Comparison of ENCODE assay signal across 21 mouse cellular contexts in genomic region chr17:50558239-50558625, GRCm38 (mm10). TPM values are rescaled to one million over a fixed set of nuclear protein-coding genes. Genes with fewer than 3 reads are reported as not detected.
DNase-seq lines count a peak whose midpoint lies in the region; ATAC-seq and TF ChIP-seq lines count a peak whose summit lies in the region.
"Had no signal": no experiment of that assay in that cellular context is flagged by ENCODE, and none has a peak within 500 bp of the region (broad histone marks: within the 10 kb centered on the region; RNA-seq: fewer than 3 reads in every experiment).

No protein-coding gene starts in this region.

- H3K4me3 ChIP-seq in kidney, embryonic 15.5 days (replicated peaks), result no peak overlapping the region
- no peak overlapping the region for H3K4me3 ChIP-seq in kidney, embryonic 16.5 days (ENCODE audit: low read length)
- no peak overlapping the region for H3K4me3 ChIP-seq in lung, postnatal 0 days (ENCODE audit: low read depth, low read length)
- H3K4me3 ChIP-seq in embryonic facial prominence, embryonic 15.5 days (replicated peaks), result no peak overlapping the region
- H3K4me3 ChIP-seq: erythroblast, embryonic 14.5 days; forebrain, embryonic 12.5 days; forebrain, embryonic 15.5 days; hindbrain, embryonic 12.5 days; hindbrain, embryonic 15.5 days had no signal

- TF ChIP-seq EP300 in lung, postnatal 0 days (IDR thresholded peaks at IDR 0.05), result no peak

- WGBS in kidney, embryonic 15.5 days, result 45% methylated on average over 4 of the region's 4 CpGs
- 54% methylated on average over 4 of the region's 4 CpGs for WGBS in kidney, embryonic 16.5 days
- WGBS in lung, postnatal 0 days, result 77% methylated on average over 4 of the region's 4 CpGs
- 55% methylated on average over 4 of the region's 4 CpGs for WGBS in embryonic facial prominence, embryonic 15.5 days

- no peak overlapping the region for H3K27ac ChIP-seq in kidney, embryonic 15.5 days
- H3K27ac ChIP-seq in kidney, embryonic 16.5 days (ENCODE audit: low read length), result no peak overlapping the region
- no peak overlapping the region for H3K27ac ChIP-seq in lung, postnatal 0 days (ENCODE audit: low read length)
- no peak overlapping the region for H3K27ac ChIP-seq in embryonic facial prominence, embryonic 15.5 days (replicated peaks)
- H3K27ac ChIP-seq: forebrain, embryonic 12.5 days; forebrain, embryonic 15.5 days; hindbrain, embryonic 12.5 days; hindbrain, embryonic 15.5 days had no signal

- H3K9me3 ChIP-seq in kidney, embryonic 15.5 days (replicated peaks), result no peaks in the 10 kb centered on the region
- H3K9me3 ChIP-seq in kidney, embryonic 16.5 days (ENCODE audit: low read length), result no peaks in the 10 kb centered on the region
- no peaks in the 10 kb centered on the region for H3K9me3 ChIP-seq in lung, postnatal 0 days (ENCODE audit: low read length)
- no peaks in the 10 kb centered on the region for H3K9me3 ChIP-seq in embryonic facial prominence, embryonic 15.5 days (replicated peaks)
- H3K9me3 ChIP-seq: forebrain, embryonic 12.5 days; forebrain, embryonic 15.5 days; hindbrain, embryonic 12.5 days; hindbrain, embryonic 15.5 days had no signal

- no peak overlapping the region for H3K4me2 ChIP-seq in kidney, embryonic 15.5 days
- H3K4me2 ChIP-seq in kidney, embryonic 16.5 days (replicated peaks; ENCODE audit: low read depth, low read length), result no peak overlapping the region
- no peak overlapping the region for H3K4me2 ChIP-seq in lung, postnatal 0 days (replicated peaks; ENCODE audit: low read depth, low read length)
- H3K4me2 ChIP-seq in embryonic facial prominence, embryonic 15.5 days (replicated peaks), result no peak overlapping the region
- H3K4me2 ChIP-seq: forebrain, embryonic 12.5 days; forebrain, embryonic 15.5 days; heart, embryonic 11.5 days; hindbrain, embryonic 12.5 days; hindbrain, embryonic 15.5 days had no signal

- H3K4me1 ChIP-seq in kidney, embryonic 15.5 days, result no peaks in the 10 kb centered on the region
- H3K4me1 ChIP-seq in kidney, embryonic 16.5 days (ENCODE audit: insufficient read depth, low read length), result no peaks in the 10 kb centered on the region
- H3K4me1 ChIP-seq in lung, postnatal 0 days (ENCODE audit: insufficient read depth, low read depth, low read length), result no peaks in the 10 kb centered on the region
- peaks cover 16% of the 10 kb centered on the region for H3K4me1 ChIP-seq in embryonic facial prominence, embryonic 15.5 days
- H3K4me1 ChIP-seq: forebrain, embryonic 12.5 days; forebrain, embryonic 15.5 days; hindbrain, embryonic 12.5 days had no signal

- peak; percentile 9 for DNase-seq in kidney, adult 11 months
- DNase-seq in kidney, adult 9 months, result peak; percentile 68
- peak; percentile 22 for DNase-seq in lung, postnatal 0 days (ENCODE audit: low spot score)
- DNase-seq in lung, postnatal 14 days, result no peak
- DNase-seq in urinary bladder, adult 18-20 months (ENCODE audit: low spot score in 2 of 2), result no peak
- DNase-seq: adrenal gland, adult 2 months; cerebellum, adult 11-12 months; cerebellum, adult 8-10 months; cerebellum, postnatal 36 days; gastrocnemius, postnatal 10 days; gastrocnemius, postnatal 36 days had no signal

- no peaks in the 10 kb centered on the region for H3K36me3 ChIP-seq in kidney, embryonic 15.5 days
- H3K36me3 ChIP-seq in kidney, embryonic 16.5 days (ENCODE audit: insufficient read depth, low read length), result no peaks in the 10 kb centered on the region
- no peaks in the 10 kb centered on the region for H3K36me3 ChIP-seq in lung, postnatal 0 days (ENCODE audit: insufficient read depth, low read length)
- no peaks in the 10 kb centered on the region for H3K36me3 ChIP-seq in embryonic facial prominence, embryonic 15.5 days
- H3K36me3 ChIP-seq: forebrain, embryonic 12.5 days; forebrain, embryonic 15.5 days; hindbrain, embryonic 12.5 days; hindbrain, embryonic 15.5 days had no signal

- no peak overlapping the region for H3K9ac ChIP-seq in kidney, embryonic 15.5 days
- H3K9ac ChIP-seq in kidney, embryonic 16.5 days (replicated peaks; ENCODE audit: low read length), result no peak overlapping the region
- H3K9ac ChIP-seq in lung, postnatal 0 days (replicated peaks; ENCODE audit: low read depth), result no peak overlapping the region
- H3K9ac ChIP-seq in embryonic facial prominence, embryonic 15.5 days, result no peak overlapping the region
- H3K9ac ChIP-seq: forebrain, embryonic 12.5 days; forebrain, embryonic 15.5 days; hindbrain, embryonic 12.5 days; hindbrain, embryonic 15.5 days had no signal

- no peaks in the 10 kb centered on the region for H3K27me3 ChIP-seq in kidney, embryonic 15.5 days
- H3K27me3 ChIP-seq in kidney, embryonic 16.5 days (ENCODE audit: insufficient read depth, low read length), result no peaks in the 10 kb centered on the region
- no peaks in the 10 kb centered on the region for H3K27me3 ChIP-seq in lung, postnatal 0 days (replicated peaks; ENCODE audit: insufficient read depth, low read length)
- H3K27me3 ChIP-seq in embryonic facial prominence, embryonic 15.5 days, result no peaks in the 10 kb centered on the region
- H3K27me3 ChIP-seq: forebrain, embryonic 12.5 days; forebrain, embryonic 15.5 days; hindbrain, embryonic 12.5 days; hindbrain, embryonic 15.5 days had no signal

- TF ChIP-seq CTCF in lung, postnatal 0 days (IDR thresholded peaks at IDR 0.05), result no peak

- no peak for ATAC-seq in kidney, embryonic 15.5 days (replicated peaks; ENCODE audit: low FRiP score)
- ATAC-seq in kidney, embryonic 16.5 days (ENCODE audit: low FRiP score, low TSS enrichment), result no peak
- ATAC-seq in lung, postnatal 0 days, result no peak
- ATAC-seq in embryonic facial prominence, embryonic 15.5 days (ENCODE audit: insufficient number of reproducible peaks, low FRiP score, low TSS enrichment, low read depth), result 0 out of 2 replicates have a peak, but pooled peaks have one; percentile 34
- ATAC-seq: CD4-positive, CD25-positive, alpha-beta regulatory T cell, adult 4 months; forebrain, embryonic 15.5 days had no signal

RNA-seq across cellular contexts. Expression of gene Plcl2, which starts 49.0 kb away (rescaled TPM):
- polyA plus RNA-seq in kidney, embryonic 15.5 days (2015; fragmentation: Nextera tagmentation; extraction: Ambion mirVana), result 3.5 and 3.6 TPM in 2 replicates
- polyA plus RNA-seq in kidney, embryonic 16.5 days (2015; fragmentation: Nextera tagmentation; extraction: Ambion mirVana), result 2.7 and 2.9 TPM in 2 replicates
- 1.0 and 1.3 TPM in 2 replicates for polyA plus RNA-seq in lung, postnatal 0 days (2015; fragmentation: Nextera tagmentation; extraction: Ambion mirVana)
- polyA plus RNA-seq in embryonic facial prominence, embryonic 15.5 days (2015; fragmentation: Nextera tagmentation; extraction: Ambion mirVana), result 4.2 and 4.5 TPM in 2 replicates

Comparison
In these comparisons a context has a peak if more than half of its experiments do, and no peak if none do; other contexts are left out.
1. DNase-seq: peak in kidney, adult 11 months (single experiment), kidney, adult 9 months (single experiment) and lung, postnatal 0 days (single experiment); none in lung, postnatal 14 days (single experiment) and urinary bladder, adult 18-20 months (0 of 2).